Mouse (Mus musculus): ENCODE measurements around the gene Cabp1. TPM values are rescaled to one million over a fixed set of nuclear protein-coding genes. Genes with fewer than 3 reads are reported as not detected.

The Cabp1 gene
- total and polyA plus RNA-seq, 3 experiments = 0.35 to 1.7 TPM; not detected in 1

GRCm38 (mm10) chr5:115166815-115167194 lies 27.4 kb downstream of the Cabp1 start:
- Histone ChIP-seq H3K27ac (ENCODE audit: control insufficient read depth, low read depth, low read length) (no peak overlapping the region), H3K36me3 (ENCODE audit: control insufficient read depth in 1 of 2, insufficient read depth in 2 of 2, low read length in 2 of 2) (peaks cover 0 to 2% of the 10 kb centered on the region in 2 experiments; a peak in 2 of 4 replicates), H3K4me3 (ENCODE audit: control insufficient read depth in 1 of 2, insufficient read depth in 1 of 2, low read depth in 2 of 2, low read length in 2 of 2) (no peak overlapping the region), H3K4me1 (ENCODE audit: control insufficient read depth in 1 of 2, insufficient read depth in 2 of 2, low read length in 2 of 2) (peaks cover 0 to 8% of the 10 kb centered on the region in 2 experiments; a peak in 1 of 4 replicates), H3K9me3 (replicated peaks; ENCODE audit: insufficient read depth, low read length) (no peaks in the 10 kb centered on the region), H3K27me3 (ENCODE audit: control insufficient read depth in 1 of 2, insufficient read depth in 2 of 2, low read length in 2 of 2) (no peaks in the 10 kb centered on the region), H3K9ac (ENCODE audit: control insufficient read depth, low read depth, low read length, poor library complexity, severe bottlenecking) (no peak overlapping the region), H3K79me2 (ENCODE audit: control insufficient read depth, insufficient read depth, low read length, poor library complexity) (no peaks in the 10 kb centered on the region)
- no peak for DNase-seq (ENCODE audit: low read depth, low spot score)
- TF ChIP-seq HCFC1 (IDR thresholded peaks at IDR 0.05; ENCODE audit: low read depth, low read length) (no peak), ZKSCAN1 (IDR thresholded peaks at IDR 0.05; ENCODE audit: low read depth, low read length) (no peak), NELFE (IDR thresholded peaks at IDR 0.05; ENCODE audit: low read depth, low read length) (no peak), BHLHE40 (IDR thresholded peaks at IDR 0.05; ENCODE audit: borderline replicate concordance, low read depth, low read length) (no peak), MYB (IDR thresholded peaks at IDR 0.05; ENCODE audit: low read depth, low read length) (no peak), ZMIZ1 (IDR thresholded peaks at IDR 0.05; ENCODE audit: low read depth, low read length) (no peak), TAL1 (IDR thresholded peaks at IDR 0.05; ENCODE audit: low read length) (no peak), MYC (IDR thresholded peaks at IDR 0.05; ENCODE audit: low read depth, low read length) (no peak), TBP (IDR thresholded peaks at IDR 0.05; ENCODE audit: low read depth, low read length) (no peak)

- H3K4me1 ChIP-seq (ENCODE audit: control insufficient read depth in 1 of 2, insufficient read depth in 2 of 2, low read length in 2 of 2) = peaks cover 0 to 13% of the 10 kb centered on the region in 2 experiments; a peak in 2 of 4 replicates
- no peak overlapping the region for H3K27ac ChIP-seq (ENCODE audit: control insufficient read depth, low read depth, low read length)
- DNase-seq (ENCODE audit: low read depth, low spot score) = peak; percentile 80
- H3K4me3 ChIP-seq (ENCODE audit: control insufficient read depth in 1 of 2, insufficient read depth in 1 of 2, low read depth in 2 of 2, low read length in 2 of 2) = no peak overlapping the region
- no peaks in the 10 kb centered on the region for H3K27me3 ChIP-seq (ENCODE audit: control insufficient read depth in 1 of 2, insufficient read depth in 2 of 2, low read length in 2 of 2)
- H3K9ac ChIP-seq (ENCODE audit: control insufficient read depth, low read depth, low read length, poor library complexity, severe bottlenecking) = no peak overlapping the region
- peaks cover 0 to 7% of the 10 kb centered on the region in 2 experiments; a peak in 2 of 4 replicates for H3K36me3 ChIP-seq (ENCODE audit: control insufficient read depth in 1 of 2, insufficient read depth in 2 of 2, low read length in 2 of 2)
- TF ChIP-seq ETS1 (IDR thresholded peaks at IDR 0.05; ENCODE audit: low read depth, low read length) (no peak), USF1 (IDR thresholded peaks at IDR 0.05; ENCODE audit: low read depth, low read length) (no peak), ZMIZ1 (IDR thresholded peaks at IDR 0.05; ENCODE audit: low read depth, low read length) (no peak), CHD2 (IDR thresholded peaks at IDR 0.05; ENCODE audit: low read length) (no peak), EP300 (IDR thresholded peaks at IDR 0.05; ENCODE audit: low read depth in 1 of 2, low read length in 2 of 2) (no peak), MEF2A (IDR thresholded peaks at IDR 0.05; ENCODE audit: extremely low read depth, insufficient replicate concordance, low read depth, low read length, poor library complexity, severe bottlenecking) (no peak), POLR2AphosphoS5 (IDR thresholded peaks at IDR 0.05; ENCODE audit: borderline replicate concordance, low read depth, low read length) (no peak), TCF12 (IDR thresholded peaks at IDR 0.05; ENCODE audit: low read depth, low read length) (no peak), GATA1 (IDR thresholded peaks at IDR 0.05; ENCODE audit: low read depth, low read length) (no peak), MAZ (IDR thresholded peaks at IDR 0.05; ENCODE audit: low read depth, low read length) (no peak), GABPA (IDR thresholded peaks at IDR 0.05; ENCODE audit: low read depth, low read length) (no peak), HCFC1 (IDR thresholded peaks at IDR 0.05; ENCODE audit: low read depth, low read length) (no peak), ZC3H11A (IDR thresholded peaks at IDR 0.05; ENCODE audit: low read depth, low read length) (no peak), BHLHE40 (IDR thresholded peaks at IDR 0.05; ENCODE audit: borderline replicate concordance, low read depth, low read length) (no peak), E2F4 (IDR thresholded peaks at IDR 0.05; ENCODE audit: borderline replicate concordance, low read depth, low read length) (no peak), ZNF384 (IDR thresholded peaks at IDR 0.05; ENCODE audit: low read depth, low read length) (no peak), NRF1 (IDR thresholded peaks at IDR 0.05; ENCODE audit: insufficient read depth, low read depth, low read length, poor library complexity, severe bottlenecking) (no peak)
- no peaks in the 10 kb centered on the region for H3K9me3 ChIP-seq (replicated peaks; ENCODE audit: insufficient read depth, low read length)
- H3K79me2 ChIP-seq (ENCODE audit: control insufficient read depth, insufficient read depth, low read length, poor library complexity) = no peaks in the 10 kb centered on the region; the same call in 1 of the 2 replicates
Observed at GRCm38 (mm10) chr5:115165895-115166814, 28.0 kb downstream of the Cabp1 start.

All from MEL (cell line).